Mouse (Mus musculus): ENCODE measurements around the gene Kcnj8.
A peak's percentile ranks its signal among the peaks of the same experiment; 100 is the strongest.

The Kcnj8 gene

GRCm38 (mm10) chr6:142571055-142571618 is at the start of gene Kcnj8:
Kcnj8 (minus strand) TSS chr6:142571614.
- DNase-seq: peak; percentile 16 to 22

GRCm38 (mm10) chr6:142616659-142617058 is 45.2 kb upstream of the Kcnj8 start:
- no peak for DNase-seq

DNA sequence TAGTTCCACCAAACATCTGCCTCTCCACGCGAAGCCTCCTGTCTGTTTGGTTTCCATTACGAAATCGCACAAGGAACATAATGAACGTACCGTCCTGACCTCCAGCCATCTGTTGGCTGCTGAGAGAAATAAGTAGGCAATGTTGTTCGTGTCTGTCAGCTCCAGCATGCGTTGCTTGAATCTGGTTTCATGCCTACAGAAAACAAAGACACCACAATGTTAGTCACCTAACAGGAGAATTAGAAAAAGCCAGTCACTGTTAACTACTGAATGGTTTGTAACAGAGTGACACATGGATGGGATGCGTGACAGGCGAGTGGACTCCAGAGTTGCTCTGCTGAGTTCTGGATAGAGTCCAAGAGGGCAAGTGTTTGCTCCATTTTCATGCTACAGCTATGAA is 42.9 kb upstream of the Kcnj8 start:
- peak; percentile 4 to 9 for DNase-seq

DNA sequence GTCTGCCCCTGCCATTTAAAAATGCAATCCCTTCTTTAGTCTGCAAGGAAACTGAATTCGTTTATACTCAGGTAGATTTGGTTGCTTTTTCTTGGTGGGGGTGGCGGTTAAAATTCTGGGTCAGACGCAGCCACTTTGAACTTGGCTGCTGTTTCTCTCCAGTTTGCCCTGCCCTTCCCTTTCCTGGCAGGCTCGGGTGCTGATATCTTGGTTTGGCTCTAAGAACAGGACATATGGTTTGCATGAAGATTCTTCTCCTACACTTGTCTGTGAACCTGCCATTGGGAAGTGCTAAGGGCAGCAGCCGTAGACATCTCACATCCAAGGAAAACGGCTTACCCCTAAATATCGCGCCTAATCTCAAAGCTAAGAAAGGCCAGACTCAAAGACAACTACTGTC is 41.0 kb upstream of the Kcnj8 start:
- DNase-seq: no peak

GRCm38 (mm10) chr6:142609401-142610373 is 38.3 kb upstream of the Kcnj8 start:
- no peak for DNase-seq

DNA sequence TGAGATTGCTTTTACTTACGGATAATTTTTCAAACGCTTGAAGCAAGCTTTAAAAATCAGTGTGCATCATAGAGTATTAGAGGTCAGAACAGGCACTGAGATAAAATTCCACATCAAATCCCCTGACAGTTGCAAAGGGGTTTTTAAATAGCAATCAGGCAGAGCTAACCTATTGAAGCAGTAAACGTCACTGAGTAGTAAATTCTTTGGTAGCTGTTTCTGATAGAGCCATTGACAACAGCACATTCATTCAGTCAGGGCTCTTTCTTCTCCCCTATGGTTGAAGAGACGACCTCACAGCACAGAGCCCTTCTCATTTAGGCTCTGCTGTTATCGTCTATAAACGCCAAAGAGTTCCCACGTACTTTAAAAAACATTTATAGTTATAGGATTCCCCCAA is 35.7 kb upstream of the Kcnj8 start:
- no peak for DNase-seq

GRCm38 (mm10) chr6:142602772-142603171 is 31.4 kb upstream of the Kcnj8 start:
- DNase-seq: no peak

GRCm38 (mm10) chr6:142578831-142579230 is 7.4 kb upstream of the Kcnj8 start:
- DNase-seq: no peak

GRCm38 (mm10) chr6:142577801-142578200 is 6.4 kb upstream of the Kcnj8 start:
- DNase-seq: no peak

DNA sequence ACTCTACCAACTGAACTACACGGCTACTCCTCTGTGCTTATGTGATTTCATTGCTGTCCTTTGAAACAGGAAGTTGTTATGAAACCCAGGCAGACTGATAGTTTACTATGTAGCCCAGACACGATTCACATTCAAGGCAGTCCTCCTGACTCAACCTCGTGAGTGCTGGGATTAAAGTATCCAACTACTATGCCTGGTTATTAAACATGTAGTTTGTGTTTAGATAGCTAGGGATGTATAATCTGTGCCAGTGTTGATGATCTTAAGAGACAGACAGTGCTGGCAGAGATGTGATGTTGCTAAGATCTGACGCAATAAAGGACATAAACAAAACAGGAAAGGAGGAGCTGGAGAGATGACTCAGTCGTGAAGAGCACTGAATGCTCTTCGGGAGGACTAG is 1.5 kb upstream of the Kcnj8 start:
- no peak for DNase-seq

DNA sequence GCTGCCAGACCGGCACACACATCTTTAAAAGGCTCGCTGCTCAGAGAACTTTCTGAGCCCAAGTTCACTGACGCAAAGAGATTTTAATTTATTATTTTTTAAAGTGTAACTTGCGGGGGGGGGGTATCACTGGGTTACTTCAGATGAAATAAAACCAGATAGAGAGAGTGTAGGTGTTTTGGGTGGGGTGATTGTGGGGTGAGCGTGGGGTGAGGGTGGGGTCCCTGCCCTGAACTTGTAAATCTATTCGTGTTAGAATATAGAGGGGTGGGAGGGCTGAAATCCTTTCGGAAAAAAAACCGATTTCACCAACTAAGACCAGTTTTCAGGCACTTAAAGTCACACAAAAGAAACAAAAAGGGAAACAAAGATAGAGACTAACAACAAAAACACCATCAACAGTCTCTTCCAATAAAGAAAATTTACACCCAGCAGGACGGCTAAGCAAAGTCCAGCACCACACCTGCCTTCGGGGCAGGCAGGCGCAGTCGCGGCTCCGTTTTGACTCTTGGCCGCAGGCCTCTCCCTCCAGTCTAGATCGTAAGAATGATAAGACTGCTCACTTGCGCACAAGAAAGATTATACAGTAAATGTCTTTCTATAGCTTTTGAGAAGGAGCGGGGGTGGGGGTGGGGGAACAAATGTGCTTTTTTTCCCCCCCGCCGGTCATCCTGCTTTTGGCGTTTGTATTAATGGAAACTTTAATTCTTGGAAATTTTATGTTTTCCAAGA is 381 bp upstream of the Kcnj8 start:
- DNase-seq: no peak

- no peak for DNase-seq
Observed at GRCm38 (mm10) chr6:142570046-142570770, 1.2 kb downstream of the Kcnj8 start.

- DNase-seq: no peak
Observed at GRCm38 (mm10) chr6:142568713-142569357, 2.6 kb downstream of the Kcnj8 start.

- no peak for DNase-seq
Observed at GRCm38 (mm10) chr6:142567452-142567851, 4.0 kb downstream of the Kcnj8 start.

GRCm38 (mm10) chr6:142564746-142565145 is 6.7 kb downstream of the Kcnj8 start:
- DNase-seq: no peak

- no peak for DNase-seq
Observed at GRCm38 (mm10) chr6:142561151-142561550, 10.3 kb downstream of the Kcnj8 start.

- no peak for DNase-seq
Observed at GRCm38 (mm10) chr6:142558772-142559679, 12.4 kb downstream of the Kcnj8 start.

DNA sequence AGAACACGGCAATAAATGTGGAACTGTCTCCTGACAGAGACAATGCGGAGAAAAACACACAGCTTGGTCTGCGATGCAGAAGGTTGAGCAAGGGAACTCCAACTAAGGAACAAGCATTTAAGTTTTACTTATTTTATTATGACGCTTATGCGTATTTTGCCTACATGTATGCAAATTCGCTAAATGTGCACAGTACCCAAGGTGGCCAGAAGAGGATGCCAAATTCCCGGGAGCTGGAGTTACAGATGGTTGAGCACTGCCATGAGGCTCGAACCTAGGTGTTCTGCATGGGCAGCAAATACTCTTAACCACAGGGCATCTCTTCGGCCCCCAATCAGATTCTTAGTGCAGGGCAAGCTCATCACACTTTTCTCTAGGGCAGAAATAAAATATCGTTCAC is 13.3 kb downstream of the Kcnj8 start:
- no peak for DNase-seq

- DNase-seq: no peak
Observed at GRCm38 (mm10) chr6:142555988-142556387, 15.4 kb downstream of the Kcnj8 start.

DNA sequence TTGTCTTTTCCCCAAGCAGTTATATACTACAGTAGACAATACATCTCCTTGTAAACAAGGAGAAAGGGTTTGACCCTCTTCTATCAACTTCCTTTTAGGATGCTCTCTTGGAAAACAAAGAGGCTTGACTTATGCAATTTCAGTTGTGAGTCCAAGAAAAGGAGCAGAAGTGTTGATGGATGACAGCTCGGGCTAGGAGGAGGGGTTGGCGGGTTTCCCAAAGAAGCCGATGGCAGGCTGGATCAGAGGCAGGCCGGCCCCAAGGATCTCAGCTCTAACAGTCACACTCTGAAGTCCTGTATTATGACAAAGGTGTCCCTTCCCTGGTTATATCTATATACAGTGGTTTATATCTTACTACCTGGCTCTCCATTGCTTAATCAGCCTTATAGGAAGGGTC is 19.9 kb downstream of the Kcnj8 start:
- DNase-seq: no peak

DNA sequence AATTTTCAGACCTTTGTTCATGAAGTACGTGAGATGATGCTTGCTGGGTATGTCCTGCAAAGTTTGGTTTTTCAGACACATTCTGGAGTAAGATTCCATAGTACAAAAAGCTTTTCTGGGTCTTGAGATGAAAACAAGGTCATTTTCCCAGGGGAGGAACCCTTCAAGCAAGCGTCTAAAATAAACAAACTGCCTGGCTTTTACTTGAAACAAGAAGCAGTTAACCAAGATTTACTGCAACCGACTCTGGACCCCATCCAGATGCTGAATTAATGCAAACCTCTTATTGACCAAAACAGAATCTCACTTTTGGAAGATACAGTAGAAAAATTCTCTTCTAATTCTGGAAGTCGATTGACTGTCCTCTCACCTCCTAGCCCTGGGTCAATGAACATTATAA is 20.5 kb downstream of the Kcnj8 start:
- no peak for DNase-seq
